Mouse (Mus musculus): ENCODE results near the gene Tbc1d1. TPM values are rescaled to one million over a fixed set of nuclear protein-coding genes. Genes with fewer than 3 reads are reported as not detected.

Gene Tbc1d1
- polyA plus RNA-seq, 1 experiment, result 23.8 TPM

DNA sequence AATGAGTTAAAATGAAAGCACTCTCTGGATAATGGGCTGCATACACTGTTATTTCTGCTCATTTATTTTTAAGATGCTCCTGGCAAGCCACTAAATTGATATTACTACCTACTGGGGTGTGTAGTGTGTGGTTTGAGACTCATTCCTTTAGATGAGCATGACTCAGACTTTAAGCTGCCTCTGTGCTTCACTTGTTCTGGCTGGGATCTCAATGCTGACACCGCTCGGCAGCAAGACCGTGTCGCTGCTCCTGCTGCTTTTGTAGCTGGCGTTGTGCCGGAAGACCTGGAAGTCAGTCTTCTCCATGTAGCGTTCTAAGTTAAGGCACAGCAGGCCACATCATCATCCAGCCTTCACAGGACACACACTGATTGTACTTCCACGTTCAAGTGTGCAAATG lies 124.1 kb downstream of the Tbc1d1 start:
- Histone ChIP-seq H3K4me3 (ENCODE audit: insufficient read depth, low read length) (no peak overlapping the region), H3K4me1 (ENCODE audit: control insufficient read depth, insufficient read depth, low read length) (no peaks in the 10 kb centered on the region), H3K27ac (ENCODE audit: insufficient read depth, low read depth, low read length) (no peak overlapping the region)
- TF ChIP-seq POLR2A (IDR thresholded peaks at IDR 0.05; ENCODE audit: borderline replicate concordance, low read depth, low read length) (no peak), CTCF (IDR thresholded peaks at IDR 0.05; ENCODE audit: low read depth, low read length) (no peak)

DNA sequence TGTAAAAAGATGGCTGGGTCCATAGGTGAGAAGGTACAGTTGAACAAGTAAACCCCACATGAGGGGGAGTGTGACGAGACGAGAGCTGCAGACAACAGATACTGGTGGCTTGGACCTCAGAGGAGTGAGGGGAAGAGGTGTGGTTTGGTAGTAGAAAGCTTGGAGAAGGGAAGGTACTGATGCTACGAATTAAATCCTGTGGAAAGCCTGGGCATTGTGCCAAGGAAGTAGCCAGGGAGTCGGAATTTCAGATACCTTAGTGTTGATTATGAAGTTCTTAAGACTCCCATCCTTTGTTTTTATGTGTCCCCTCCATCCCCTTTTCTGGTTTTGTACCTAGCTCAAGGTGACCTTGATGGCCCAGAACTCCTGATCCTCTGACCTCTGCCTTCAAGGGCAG lies 124.5 kb downstream of the Tbc1d1 start:
- no peak for TF ChIP-seq POLR2A (IDR thresholded peaks at IDR 0.05; ENCODE audit: borderline replicate concordance, low read depth, low read length)
- no peak for TF ChIP-seq CTCF (IDR thresholded peaks at IDR 0.05; ENCODE audit: low read depth, low read length)
- Histone ChIP-seq H3K27ac (ENCODE audit: insufficient read depth, low read depth, low read length) (no peak overlapping the region), H3K4me3 (ENCODE audit: insufficient read depth, low read length) (no peak overlapping the region), H3K4me1 (ENCODE audit: control insufficient read depth, insufficient read depth, low read length) (no peaks in the 10 kb centered on the region)

DNA sequence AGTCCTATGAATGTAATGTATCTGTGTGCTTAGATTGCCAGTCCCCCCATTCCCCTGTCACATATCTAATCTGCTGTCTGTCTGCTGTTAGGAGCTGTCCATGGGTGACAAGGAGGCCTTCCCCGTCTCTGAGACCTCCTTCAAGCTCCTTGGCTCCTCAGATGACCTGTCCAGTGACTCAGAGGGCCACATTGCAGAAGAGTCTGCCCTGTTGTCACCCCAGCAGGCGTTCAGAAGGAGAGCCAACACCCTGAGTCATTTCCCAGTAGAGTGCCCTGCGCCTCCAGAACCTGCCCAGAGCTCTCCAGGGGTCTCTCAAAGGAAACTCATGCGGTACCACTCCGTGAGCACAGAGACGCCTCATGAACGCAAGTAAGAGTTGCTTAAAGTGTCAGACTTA lies 125.6 kb downstream of the Tbc1d1 start:
- TF ChIP-seq POLR2A (IDR thresholded peaks at IDR 0.05; ENCODE audit: borderline replicate concordance, low read depth, low read length), result no peak
- no peak for TF ChIP-seq CTCF (IDR thresholded peaks at IDR 0.05; ENCODE audit: low read depth, low read length)
- Histone ChIP-seq H3K4me3 (ENCODE audit: insufficient read depth, low read length) (no peak overlapping the region), H3K4me1 (ENCODE audit: control insufficient read depth, insufficient read depth, low read length) (no peaks in the 10 kb centered on the region), H3K27ac (ENCODE audit: insufficient read depth, low read depth, low read length) (no peak overlapping the region)

DNA sequence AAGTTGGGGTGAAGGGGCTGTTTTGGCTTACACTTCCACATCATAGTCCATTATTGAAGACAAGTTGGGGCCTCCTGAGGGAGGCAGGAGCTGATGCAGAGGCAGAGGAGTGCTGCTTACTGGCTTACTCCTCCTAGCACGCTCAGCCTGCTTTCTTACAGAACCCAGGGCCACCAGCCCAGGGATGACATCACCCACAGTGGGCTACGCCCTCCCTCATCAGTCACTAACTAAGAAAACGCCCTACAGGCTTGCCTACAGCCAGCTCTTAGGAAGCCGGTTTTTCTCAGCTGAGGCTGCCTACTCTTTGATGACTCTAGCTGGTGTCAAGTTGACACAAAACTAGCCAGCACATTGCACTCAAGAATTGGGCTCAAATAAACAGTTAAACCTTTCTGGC lies 126.5 kb downstream of the Tbc1d1 start:
- Histone ChIP-seq H3K4me1 (ENCODE audit: control insufficient read depth, insufficient read depth, low read length) (no peaks in the 10 kb centered on the region), H3K27ac (ENCODE audit: insufficient read depth, low read depth, low read length) (no peak overlapping the region), H3K4me3 (ENCODE audit: insufficient read depth, low read length) (no peak overlapping the region)
- TF ChIP-seq CTCF (IDR thresholded peaks at IDR 0.05; ENCODE audit: low read depth, low read length), result no peak
- no peak for TF ChIP-seq POLR2A (IDR thresholded peaks at IDR 0.05; ENCODE audit: borderline replicate concordance, low read depth, low read length)

DNA sequence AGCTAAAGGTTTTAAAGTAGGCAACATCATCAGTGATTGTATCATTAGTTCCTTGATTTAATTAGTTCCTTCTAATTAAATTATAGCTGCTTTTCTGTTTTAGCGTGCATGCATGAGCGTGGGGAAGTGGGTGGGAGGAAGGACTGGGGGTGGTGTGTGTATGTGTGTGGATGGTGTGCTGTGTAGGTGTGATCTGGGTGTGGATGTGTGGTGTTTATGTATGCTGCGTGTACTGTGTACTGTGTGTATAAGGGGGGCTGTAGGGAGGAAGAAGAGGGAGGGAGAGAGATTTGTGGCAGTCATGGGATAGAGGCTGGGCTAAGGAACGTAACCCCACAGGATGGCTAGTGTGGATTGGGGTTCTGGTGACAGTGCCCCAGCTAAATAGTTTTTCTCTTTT lies 129.2 kb downstream of the Tbc1d1 start:
- H3K4me3 ChIP-seq (ENCODE audit: insufficient read depth, low read length), result no peak overlapping the region
- no peak overlapping the region for H3K27ac ChIP-seq (ENCODE audit: insufficient read depth, low read depth, low read length)
- no peak for TF ChIP-seq CTCF (IDR thresholded peaks at IDR 0.05; ENCODE audit: low read depth, low read length)
- TF ChIP-seq POLR2A (IDR thresholded peaks at IDR 0.05; ENCODE audit: borderline replicate concordance, low read depth, low read length), result no peak
- peaks cover 19% of the 10 kb centered on the region for H3K4me1 ChIP-seq (ENCODE audit: control insufficient read depth, insufficient read depth, low read length)

DNA sequence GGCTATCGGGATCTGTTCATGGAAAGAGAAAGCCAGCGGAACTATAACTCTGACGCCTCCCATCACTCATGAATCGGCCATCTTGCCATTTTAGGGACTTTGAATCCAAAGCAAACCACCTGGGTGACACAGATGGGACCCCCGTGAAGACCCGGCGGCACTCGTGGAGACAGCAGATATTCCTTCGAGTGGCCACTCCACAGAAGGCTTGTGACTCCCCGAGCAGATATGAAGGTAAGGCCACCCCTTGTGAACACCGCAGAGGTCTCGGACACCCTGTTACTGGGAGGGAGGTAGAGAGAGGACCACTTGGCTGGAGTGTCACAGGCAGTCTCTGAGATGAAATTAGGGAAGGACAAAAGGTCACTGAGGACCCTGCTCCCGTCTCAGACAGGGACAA lies 129.7 kb downstream of the Tbc1d1 start:
- peaks cover 22% of the 10 kb centered on the region for H3K4me1 ChIP-seq (ENCODE audit: control insufficient read depth, insufficient read depth, low read length)
- no peak overlapping the region for H3K4me3 ChIP-seq (ENCODE audit: insufficient read depth, low read length)
- H3K27ac ChIP-seq (ENCODE audit: insufficient read depth, low read depth, low read length), result no peak overlapping the region
- no peak for TF ChIP-seq CTCF (IDR thresholded peaks at IDR 0.05; ENCODE audit: low read depth, low read length)
- no peak for TF ChIP-seq POLR2A (IDR thresholded peaks at IDR 0.05; ENCODE audit: borderline replicate concordance, low read depth, low read length)

DNA sequence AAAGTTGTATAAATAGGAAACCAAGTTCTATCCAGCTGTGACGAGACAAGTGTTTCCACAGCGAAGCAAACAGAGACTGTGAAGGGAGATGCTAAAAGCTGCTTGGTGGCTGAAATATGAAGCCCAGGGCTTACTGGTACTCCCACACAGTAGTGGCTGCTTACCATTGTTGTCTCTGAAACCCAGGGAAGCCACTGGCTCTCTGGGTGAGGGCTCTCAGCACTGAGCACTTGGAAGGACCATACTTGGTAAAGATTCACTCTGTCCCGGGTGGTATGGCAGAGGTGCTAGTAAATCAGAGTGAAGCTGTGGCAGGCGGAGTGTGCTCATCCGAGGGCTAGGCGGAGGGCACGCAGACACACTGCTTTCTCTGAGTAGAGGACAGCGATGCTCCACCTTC lies 131.2 kb downstream of the Tbc1d1 start:
- Histone ChIP-seq H3K27ac (ENCODE audit: insufficient read depth, low read depth, low read length) (no peak overlapping the region), H3K4me1 (ENCODE audit: control insufficient read depth, insufficient read depth, low read length) (peaks cover 22% of the 10 kb centered on the region), H3K4me3 (ENCODE audit: insufficient read depth, low read length) (no peak overlapping the region)
- TF ChIP-seq CTCF (IDR thresholded peaks at IDR 0.05; ENCODE audit: low read depth, low read length) (no peak), POLR2A (IDR thresholded peaks at IDR 0.05; ENCODE audit: borderline replicate concordance, low read depth, low read length) (no peak)

DNA sequence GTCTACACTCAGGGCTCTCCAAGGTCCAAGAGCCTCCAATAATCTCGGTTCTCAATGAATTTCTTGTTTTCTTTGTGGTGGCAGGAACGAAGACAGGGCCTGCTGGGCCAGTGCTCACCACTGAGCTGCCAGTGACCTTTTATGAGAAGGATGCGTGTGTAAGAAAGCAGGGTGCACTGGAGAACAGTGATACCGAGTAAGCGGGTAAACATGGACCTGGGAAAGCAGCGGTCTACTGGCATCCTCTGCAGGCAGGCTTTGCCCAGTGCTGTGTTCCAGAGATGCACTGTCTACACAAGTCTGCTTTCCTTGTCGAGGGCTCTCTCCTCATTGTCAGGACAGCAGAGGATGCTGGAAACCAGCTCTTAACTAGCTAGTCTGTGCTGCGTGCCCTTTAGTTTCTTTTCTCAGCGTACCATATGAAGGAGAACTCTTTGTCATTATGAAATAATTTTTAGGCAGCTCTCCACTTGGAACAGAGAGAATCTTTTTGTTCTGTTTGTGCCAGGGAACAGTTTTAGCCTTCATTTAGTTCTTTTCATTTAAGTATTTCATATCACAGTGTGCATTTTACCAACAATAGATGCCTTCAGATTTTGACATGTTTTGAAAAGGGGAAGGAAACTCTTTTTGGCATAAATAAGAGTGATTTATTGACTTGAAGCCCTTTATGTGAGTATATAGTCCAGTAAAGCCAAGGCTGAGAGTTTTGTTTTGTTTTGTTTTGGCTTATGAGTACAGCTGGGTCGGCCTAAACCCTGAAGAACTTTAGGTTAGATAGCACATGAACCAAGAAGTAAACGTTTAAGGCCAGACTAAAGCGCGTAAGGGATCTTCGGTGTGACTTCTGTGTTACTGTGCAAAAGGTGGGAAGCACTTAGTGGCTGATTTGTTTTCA lies 132.2 kb downstream of the Tbc1d1 start:
- Histone ChIP-seq H3K4me1 (ENCODE audit: control insufficient read depth, insufficient read depth, low read length) (peaks cover 22% of the 10 kb centered on the region), H3K27ac (ENCODE audit: insufficient read depth, low read depth, low read length) (no peak overlapping the region), H3K4me3 (ENCODE audit: insufficient read depth, low read length) (no peak overlapping the region)
- TF ChIP-seq POLR2A (IDR thresholded peaks at IDR 0.05; ENCODE audit: borderline replicate concordance, low read depth, low read length) (no peak), CTCF (IDR thresholded peaks at IDR 0.05; ENCODE audit: low read depth, low read length) (no peak)

DNA sequence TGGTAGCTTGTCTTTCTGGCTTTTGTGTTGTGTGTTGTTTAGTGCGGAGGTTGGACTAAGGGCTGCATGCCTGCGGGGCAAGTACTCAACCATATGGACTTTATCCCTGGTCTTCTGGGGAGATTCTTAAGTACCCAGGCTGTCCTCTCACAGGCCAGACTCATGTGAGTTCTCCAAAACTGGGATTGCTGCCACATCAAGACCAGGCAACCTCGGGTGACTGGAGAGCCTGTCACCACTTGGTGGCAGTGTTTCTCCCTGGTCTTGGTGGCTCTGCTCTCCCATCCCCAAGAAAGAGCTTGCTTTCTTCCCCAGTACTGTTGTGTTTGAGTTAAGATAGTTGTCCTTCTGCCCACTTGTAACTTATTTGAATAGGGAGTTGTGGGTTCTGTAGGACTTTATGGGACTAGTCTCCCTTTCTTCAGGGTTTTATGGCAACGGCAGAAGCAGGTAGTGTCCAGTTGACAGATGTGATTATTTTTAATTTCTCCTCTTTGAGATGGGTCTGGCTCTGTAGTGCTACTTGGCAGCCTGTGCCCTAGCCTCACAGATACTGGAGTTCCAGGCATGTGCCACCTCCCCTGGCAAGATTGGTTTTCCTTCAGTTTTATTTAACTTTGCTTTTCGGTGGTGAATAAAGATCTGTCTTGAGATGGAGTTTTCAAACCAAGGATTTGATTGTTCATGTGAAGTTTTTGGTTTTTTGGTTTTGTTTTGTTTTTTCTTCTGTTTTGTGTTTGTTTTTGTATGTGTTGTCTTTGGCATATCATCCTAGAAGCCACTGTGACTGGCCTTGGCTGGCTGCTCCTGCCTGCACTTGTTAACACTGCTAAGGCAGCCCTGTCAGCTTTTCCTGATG lies 133.3 kb downstream of the Tbc1d1 start:
- peaks cover 22% of the 10 kb centered on the region for H3K4me1 ChIP-seq (ENCODE audit: control insufficient read depth, insufficient read depth, low read length)
- TF ChIP-seq POLR2A (IDR thresholded peaks at IDR 0.05; ENCODE audit: borderline replicate concordance, low read depth, low read length) (no peak), CTCF (IDR thresholded peaks at IDR 0.05; ENCODE audit: low read depth, low read length) (peak; percentile 27; the same call in 1 of the 2 replicates)
- no peak overlapping the region for H3K4me3 ChIP-seq (ENCODE audit: insufficient read depth, low read length)
- H3K27ac ChIP-seq (ENCODE audit: insufficient read depth, low read depth, low read length), result peak overlapping the region; percentile 79

DNA sequence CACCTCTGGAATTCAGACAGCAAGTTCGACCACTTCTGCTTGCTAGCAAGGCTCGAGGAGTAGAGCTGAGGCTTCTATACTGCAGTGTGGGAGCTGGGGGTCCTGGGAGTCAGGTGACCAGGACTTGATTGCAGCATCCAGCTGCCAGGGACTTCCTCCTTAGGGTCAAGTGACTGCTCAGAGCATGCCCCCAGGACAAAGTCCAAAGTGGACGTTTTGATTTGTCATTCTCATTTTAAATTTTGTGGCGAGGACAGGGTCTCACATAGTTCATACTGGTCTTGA lies 133.9 kb downstream of the Tbc1d1 start:
- Histone ChIP-seq H3K4me3 (ENCODE audit: insufficient read depth, low read length) (no peak overlapping the region), H3K27ac (ENCODE audit: insufficient read depth, low read depth, low read length) (peak overlapping the region; percentile 79), H3K4me1 (ENCODE audit: control insufficient read depth, insufficient read depth, low read length) (peaks cover 22% of the 10 kb centered on the region)
- TF ChIP-seq CTCF (IDR thresholded peaks at IDR 0.05; ENCODE audit: low read depth, low read length) (no peak), POLR2A (IDR thresholded peaks at IDR 0.05; ENCODE audit: borderline replicate concordance, low read depth, low read length) (no peak)
